Comparison of ENCODE assay signal across 7 mouse cellular contexts in genomic region chr19:10000330-10000729, GRCm38 (mm10). TPM values are rescaled to one million over a fixed set of nuclear protein-coding genes. Genes with fewer than 3 reads are reported as not detected.
DNase-seq lines count a peak whose midpoint lies in the region; ATAC-seq and TF ChIP-seq lines count a peak whose summit lies in the region.

No protein-coding gene starts in this region.

- WGBS in midbrain, embryonic 11.5 days: 36% methylated on average over 3 of the region's 3 CpGs
- WGBS in midbrain, embryonic 10.5 days: 36% methylated on average over 3 of the region's 3 CpGs
- 31% methylated on average over 3 of the region's 3 CpGs for WGBS in bone marrow, adult 2 months
- WGBS in intestine, embryonic 15.5 days: 19% methylated on average over 3 of the region's 3 CpGs

- TF ChIP-seq POLR2A in bone marrow, adult 2 months (IDR thresholded peaks at IDR 0.05; ENCODE audit: borderline replicate concordance, control insufficient read depth, low read depth, low read length): no peak

- no peak overlapping the region for H3K27ac ChIP-seq in midbrain, embryonic 11.5 days (ENCODE audit: low read depth, low read length)
- no peak overlapping the region for H3K27ac ChIP-seq in midbrain, embryonic 10.5 days (replicated peaks)
- H3K27ac ChIP-seq in bone marrow, adult 2 months (ENCODE audit: control insufficient read depth, insufficient read depth, low read depth, low read length, poor library complexity): no peak overlapping the region
- H3K27ac ChIP-seq in intestine, embryonic 15.5 days: no peak overlapping the region

- TF ChIP-seq CTCF in bone marrow, adult 2 months (IDR thresholded peaks at IDR 0.05; ENCODE audit: control insufficient read depth, insufficient read depth, low read length): peak; percentile 55

- H3K9ac ChIP-seq in midbrain, embryonic 11.5 days (ENCODE audit: low read length): no peak overlapping the region
- no peak overlapping the region for H3K9ac ChIP-seq in intestine, embryonic 15.5 days

- H3K36me3 ChIP-seq in midbrain, embryonic 11.5 days (ENCODE audit: control insufficient read depth, insufficient read depth, low read length): no peaks in the 10 kb centered on the region
- H3K36me3 ChIP-seq in midbrain, embryonic 10.5 days: no peaks in the 10 kb centered on the region
- H3K36me3 ChIP-seq in intestine, embryonic 15.5 days: no peaks in the 10 kb centered on the region

- ATAC-seq in midbrain, embryonic 11.5 days (ENCODE audit: low FRiP score): peak; percentile 57; the same call in 1 of the 2 replicates
- peak; percentile 68 for ATAC-seq in intestine, embryonic 15.5 days

- peak; percentile 89 for DNase-seq in midbrain, embryonic 11.5 days (ENCODE audit: low spot score, missing footprints)
- no peak for DNase-seq in midbrain, embryonic 10.5 days (ENCODE audit: low spot score)
- peak; percentile 44 for DNase-seq in lung, postnatal 14 days
- DNase-seq in urinary bladder, postnatal 4 days (ENCODE audit: low spot score in 2 of 2): no peak
- DNase-seq in T-cell, adult 2 months (ENCODE audit: low spot score): no peak

- no peak overlapping the region for H3K4me3 ChIP-seq in midbrain, embryonic 11.5 days (ENCODE audit: low read depth, low read length)
- no peak overlapping the region for H3K4me3 ChIP-seq in midbrain, embryonic 10.5 days
- no peak overlapping the region for H3K4me3 ChIP-seq in bone marrow, adult 2 months (replicated peaks; ENCODE audit: control insufficient read depth, low read depth, low read length)
- H3K4me3 ChIP-seq in intestine, embryonic 15.5 days (replicated peaks): no peak overlapping the region

- H3K4me2 ChIP-seq in midbrain, embryonic 11.5 days: no peak overlapping the region
- no peak overlapping the region for H3K4me2 ChIP-seq in intestine, embryonic 15.5 days (replicated peaks)

- H3K9me3 ChIP-seq in midbrain, embryonic 11.5 days (ENCODE audit: control insufficient read depth, low read length): no peaks in the 10 kb centered on the region; the same call in 1 of the 2 replicates
- H3K9me3 ChIP-seq in midbrain, embryonic 10.5 days (replicated peaks): 0 out of 2 replicates have a peak, but pooled peaks cover 4% of the 10 kb centered on the region
- H3K9me3 ChIP-seq in intestine, embryonic 15.5 days: no peaks in the 10 kb centered on the region

- no peaks in the 10 kb centered on the region for H3K4me1 ChIP-seq in midbrain, embryonic 11.5 days (ENCODE audit: control insufficient read depth, insufficient read depth, low read length)
- no peaks in the 10 kb centered on the region for H3K4me1 ChIP-seq in midbrain, embryonic 10.5 days
- no peaks in the 10 kb centered on the region for H3K4me1 ChIP-seq in bone marrow, adult 2 months (ENCODE audit: control insufficient read depth, insufficient read depth, low read length)
- no peaks in the 10 kb centered on the region for H3K4me1 ChIP-seq in intestine, embryonic 15.5 days (replicated peaks)

- no peaks in the 10 kb centered on the region for H3K27me3 ChIP-seq in midbrain, embryonic 11.5 days (ENCODE audit: control insufficient read depth, insufficient read depth, low read length)
- no peaks in the 10 kb centered on the region for H3K27me3 ChIP-seq in midbrain, embryonic 10.5 days (ENCODE audit: low read depth, poor library complexity, severe bottlenecking)
- no peaks in the 10 kb centered on the region for H3K27me3 ChIP-seq in intestine, embryonic 15.5 days (replicated peaks)

RNA-seq across cellular contexts. Expression of gene Best1, which starts 1.1 kb away (rescaled TPM):
- polyA plus RNA-seq in midbrain, embryonic 11.5 days (2014; fragmentation: Nextera tagmentation; extraction: Ambion mirVana): 1.3 and 1.5 TPM in 2 replicates
- 1.4 and 2.0 TPM in 2 replicates for polyA plus RNA-seq in midbrain, embryonic 10.5 days (2016; fragmentation: Nextera tagmentation; extraction: Ambion mirVana)
- not detected in 2 replicates for polyA plus RNA-seq in bone marrow, adult 2 months (2011; ENCODE audit: insufficient read depth, insufficient read length, low replicate concordance, missing spikeins)
- polyA plus RNA-seq in intestine, embryonic 15.5 days (2015; fragmentation: Nextera tagmentation; extraction: Ambion mirVana): 0.50 and 0.58 TPM in 2 replicates

RNA-seq across cellular contexts. Expression of gene Rab3il1, which starts 1.1 kb away (rescaled TPM):
- polyA plus RNA-seq in midbrain, embryonic 11.5 days (2014; fragmentation: Nextera tagmentation; extraction: Ambion mirVana): 36.8 and 40.1 TPM in 2 replicates
- polyA plus RNA-seq in midbrain, embryonic 10.5 days (2016; fragmentation: Nextera tagmentation; extraction: Ambion mirVana): 34.6 and 35.6 TPM in 2 replicates
- 89.7 and 115 TPM in 2 replicates for polyA plus RNA-seq in bone marrow, adult 2 months (2011; ENCODE audit: insufficient read depth, insufficient read length, low replicate concordance, missing spikeins)
- polyA plus RNA-seq in intestine, embryonic 15.5 days (2015; fragmentation: Nextera tagmentation; extraction: Ambion mirVana): 34.7 and 35.0 TPM in 2 replicates

RNA-seq across cellular contexts. Expression of gene Fth1, which starts 19.9 kb away (rescaled TPM):
- polyA plus RNA-seq in midbrain, embryonic 11.5 days (2014; fragmentation: Nextera tagmentation; extraction: Ambion mirVana): 1,347 and 1,422 TPM in 2 replicates
- polyA plus RNA-seq in midbrain, embryonic 10.5 days (2016; fragmentation: Nextera tagmentation; extraction: Ambion mirVana): 1,350 and 1,398 TPM in 2 replicates
- 1,509 and 1,706 TPM in 2 replicates for polyA plus RNA-seq in bone marrow, adult 2 months (2011; ENCODE audit: insufficient read depth, insufficient read length, low replicate concordance, missing spikeins)
- 1,893 and 1,941 TPM in 2 replicates for polyA plus RNA-seq in intestine, embryonic 15.5 days (2015; fragmentation: Nextera tagmentation; extraction: Ambion mirVana)

RNA-seq across cellular contexts. Expression of gene Fads3, which starts 41.0 kb away (rescaled TPM):
- 5.0 and 5.1 TPM in 2 replicates for polyA plus RNA-seq in midbrain, embryonic 11.5 days (2014; fragmentation: Nextera tagmentation; extraction: Ambion mirVana)
- 5.5 and 5.8 TPM in 2 replicates for polyA plus RNA-seq in midbrain, embryonic 10.5 days (2016; fragmentation: Nextera tagmentation; extraction: Ambion mirVana)
- polyA plus RNA-seq in bone marrow, adult 2 months (2011; ENCODE audit: insufficient read depth, insufficient read length, low replicate concordance, missing spikeins): 6.6 and 12.5 TPM in 2 replicates
- polyA plus RNA-seq in intestine, embryonic 15.5 days (2015; fragmentation: Nextera tagmentation; extraction: Ambion mirVana): 15.1 and 16.3 TPM in 2 replicates

Comparison
In these comparisons a context has a peak if more than half of its experiments do, and no peak if none do; other contexts are left out.
1. DNase-seq: peak in midbrain, embryonic 11.5 days (single experiment) and lung, postnatal 14 days (single experiment); none in midbrain, embryonic 10.5 days (single experiment), urinary bladder, postnatal 4 days (0 of 2) and T-cell, adult 2 months (single experiment).